Mouse (Mus musculus) adrenal gland, postnatal 4 days (tissue): ENCODE data around the gene Pspc1. TPM values are rescaled to one million over a fixed set of nuclear protein-coding genes. Genes with fewer than 3 reads are reported as not detected.

ENCODE experiments used
- DNase-seq, 2 experiments: peaks; one replicate each; pipeline ENCODE4 v3.0.0; 2021 to 2022; ENCODE audit warnings: low spot score in 2 of 2, mixed read lengths in 2 of 2
- total RNA-seq, 2 experiments: library from RNA; stranded (reverse); gene quantifications; 2 replicates each; pipeline ENCODE4 v1.2.3; 2021

The Pspc1 gene
- total RNA-seq, 2 experiments from 2014 or later: 37.0 to 45.0 TPM

DNA sequence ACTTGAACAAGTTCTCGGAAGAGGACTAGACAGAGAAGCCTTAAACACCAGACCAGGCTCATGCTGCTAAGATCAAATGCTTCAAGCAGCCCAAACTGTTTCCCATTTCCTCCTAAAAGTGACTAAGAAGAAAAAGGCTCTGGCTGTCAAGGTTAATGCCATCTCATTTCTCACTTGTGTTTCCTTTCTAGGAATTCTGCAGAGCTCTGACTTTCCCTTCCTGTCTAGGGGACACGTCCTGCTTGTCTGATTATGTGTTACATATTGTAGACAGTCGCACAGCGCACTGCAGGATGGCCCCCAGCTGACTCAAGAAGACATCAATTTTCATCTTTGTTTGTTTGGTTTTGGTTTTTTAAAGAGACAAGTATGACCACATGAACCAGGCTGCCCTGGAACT is 72.4 kb downstream of the Pspc1 start:
- DNase-seq: no peak

DNA sequence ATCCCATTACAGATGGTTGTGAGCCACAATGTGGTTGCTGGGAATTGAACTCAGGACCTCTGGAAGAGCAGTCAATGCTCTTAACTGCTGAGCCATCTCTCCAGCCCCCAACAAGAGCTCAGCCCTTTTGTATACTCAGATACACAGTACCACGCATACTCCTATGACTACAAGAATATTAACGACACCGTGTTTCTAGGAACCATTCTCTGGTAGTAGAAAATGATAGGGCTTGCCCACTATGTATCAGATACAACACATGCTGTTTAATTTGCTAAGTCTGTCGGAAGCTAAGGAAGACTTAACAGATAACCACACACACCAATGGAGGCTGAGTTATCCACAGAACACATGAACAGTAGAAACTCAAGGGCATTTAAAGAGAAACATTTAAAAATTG is 75.5 kb downstream of the Pspc1 start:
- DNase-seq: no peak

DNA sequence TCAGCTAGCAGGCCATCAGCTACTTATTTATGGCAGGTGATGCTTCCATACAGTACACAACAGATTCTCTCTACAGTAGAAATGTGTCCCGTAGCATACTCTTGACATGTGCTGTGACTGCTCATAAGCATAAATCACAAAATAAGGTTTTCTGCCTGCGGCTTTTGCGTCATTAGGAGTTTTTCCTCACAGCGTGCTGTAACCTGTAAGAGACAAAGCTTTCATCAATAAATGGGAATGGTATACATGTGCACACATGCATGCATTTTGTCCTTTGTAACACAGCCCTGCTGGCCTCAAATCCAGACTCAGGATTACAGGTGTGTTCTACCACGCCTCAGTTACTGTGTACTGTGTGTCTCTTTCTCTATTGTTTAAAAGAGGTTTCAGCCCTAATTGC is 80.3 kb downstream of the Pspc1 start:
- DNase-seq: no peak

DNA sequence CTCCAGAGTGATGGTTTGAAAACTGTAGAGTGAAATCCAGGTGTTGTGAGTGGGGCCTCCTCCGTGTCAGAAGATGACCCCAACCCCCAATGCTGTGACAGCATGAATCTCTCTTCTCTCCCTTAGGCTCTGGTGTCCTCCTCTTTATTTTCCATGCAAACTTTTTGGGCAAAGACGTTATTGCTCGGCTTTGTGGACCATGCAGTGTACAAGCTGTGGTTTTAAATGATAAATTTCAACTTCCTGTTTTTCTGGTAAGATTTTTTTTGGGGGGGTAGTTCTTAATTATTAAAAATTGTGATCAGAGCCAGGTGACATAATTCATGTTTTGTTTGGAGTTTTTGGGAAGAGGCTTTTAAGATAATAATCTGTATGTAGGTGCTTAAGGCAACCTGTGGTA is 82.6 kb downstream of the Pspc1 start:
- DNase-seq: no peak

DNA sequence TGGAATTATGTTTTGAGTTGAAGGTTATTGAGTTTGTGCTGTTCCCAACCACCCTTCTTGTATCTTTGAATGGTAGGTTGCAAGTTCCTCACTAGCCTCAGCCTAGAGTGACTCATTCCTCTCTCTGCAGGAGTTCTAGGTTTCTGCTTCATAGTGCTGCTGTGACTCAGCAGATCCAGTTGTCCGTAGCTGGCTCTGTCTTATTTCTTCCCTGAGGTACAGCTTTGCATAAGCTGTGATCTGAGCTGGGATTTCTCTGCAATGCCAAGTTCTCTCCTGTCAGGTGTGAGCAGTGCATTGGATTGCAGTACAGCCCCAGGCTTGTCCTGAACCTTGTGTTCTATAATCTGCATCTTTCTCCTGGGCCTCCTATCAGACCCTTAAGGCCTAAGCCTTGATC is 88.3 kb downstream of the Pspc1 start:
- DNase-seq: no peak

DNA sequence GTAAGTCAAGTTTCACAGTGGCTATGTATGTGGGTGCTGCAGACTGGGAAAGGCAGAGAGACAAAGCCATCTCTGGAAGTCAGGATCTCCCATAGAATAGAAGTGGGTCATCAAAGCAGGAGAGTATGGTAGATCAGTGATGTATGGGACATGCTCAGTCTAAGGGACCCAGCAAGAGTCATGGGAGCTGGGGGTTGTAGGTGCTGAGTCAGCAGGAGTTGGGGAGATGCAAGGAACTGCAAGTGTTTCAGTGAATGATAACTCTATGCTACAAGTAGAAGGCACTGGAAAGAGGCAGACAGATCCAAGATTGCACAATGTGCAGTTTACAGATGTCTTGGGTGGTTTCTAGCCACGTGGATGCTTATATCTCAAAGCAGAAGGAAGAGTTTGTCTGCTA is 89.0 kb downstream of the Pspc1 start:
- DNase-seq: no peak

DNA sequence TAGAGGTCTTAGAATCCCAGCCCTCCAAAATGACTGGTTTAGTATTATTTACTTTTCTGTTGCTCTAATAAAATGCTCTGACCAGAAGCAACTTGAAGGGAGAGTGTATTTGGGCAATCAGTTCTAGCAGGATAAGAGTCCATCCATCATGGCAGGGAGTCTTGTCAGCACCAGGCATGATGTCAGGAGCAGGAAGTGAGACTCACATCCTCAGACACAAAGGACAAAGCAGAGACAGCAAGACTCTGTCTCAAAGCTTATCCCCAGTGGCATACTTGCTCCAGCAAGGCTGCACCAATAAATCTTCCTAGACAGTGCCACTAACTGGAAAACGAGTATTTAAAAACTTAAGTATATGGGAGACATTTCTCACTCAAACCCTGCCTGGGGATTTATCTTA is 92.7 kb downstream of the Pspc1 start:
- DNase-seq: no peak

Other genes with a start within 250 kb of the Pspc1 start
- 1 to 10 TPM; 8.0 to 8.4 TPM for gene Cenpj, start 202.9 kb downstream of the Pspc1 start, total RNA-seq
- 10 to 100 TPM; 27.1 to 31.8 TPM for gene Parp4, start 202.7 kb downstream of the Pspc1 start, total RNA-seq
- gene Mphosph8, start 110.1 kb downstream of the Pspc1 start, total RNA-seq: 10 to 100 TPM; 29.1 to 35.5 TPM
- 10 to 100 TPM; 46.6 to 47.5 TPM for gene Zmym5, start 33.4 kb upstream of the Pspc1 start, total RNA-seq
- gene Zmym2, start 108.3 kb upstream of the Pspc1 start, total RNA-seq: 10 to 100 TPM; 66.3 to 71.8 TPM